Mouse (Mus musculus) C2C12 (cell line): ENCODE results near the gene Creb3l1.

Experiments
- CTCF ChIP-seq: IDR thresholded peaks from one replicate; pipeline ENCODE4 v1.5.1; 2011; ENCODE audit not compliant: control insufficient read depth, insufficient read depth, insufficient read length
- MAX ChIP-seq: IDR thresholded peaks from one replicate; pipeline ENCODE4 v1.6.1; 2011; ENCODE audit warnings: mild to moderate bottlenecking, control low read depth
- MYOD1 ChIP-seq: IDR thresholded peaks from one replicate; pipeline ENCODE4 v1.6.1; 2011; ENCODE audit warnings: low read depth; ENCODE audit not compliant: control insufficient read depth, insufficient read length
- MYOG ChIP-seq: IDR thresholded peaks from one replicate; pipeline ENCODE4 v1.6.1; 2011; ENCODE audit not compliant: control insufficient read depth, insufficient read length; ENCODE audit errors: extremely low read depth
- USF1 ChIP-seq: IDR thresholded peaks from one replicate; pipeline ENCODE4 v1.6.1; 2011; ENCODE audit warnings: low read depth, mild to moderate bottlenecking, control low read depth, moderate library complexity

- TF ChIP-seq MYOD1: no peak
- TF ChIP-seq CTCF: no peak
- TF ChIP-seq USF1: no peak
- TF ChIP-seq MAX: no peak
- TF ChIP-seq MYOG: no peak
These were observed 39.3 kb downstream of the Creb3l1 start for GRCm38 (mm10) chr2:91984906-91985525.
